Mouse (Mus musculus) erythroid progenitor cell, adult 5-6 weeks (primary cell): ENCODE measurements at regions not wholly inside any gene's neighbourhood (a gene's known extent, or its start where the extent isn't known, plus 50 kb on each side); places are given as distances from the start of the nearest gene placed in this dataset.

Experiments
- ATAC-seq: replicated peaks from 2 replicates; pipeline ENCODE4 v1.8.0; 2016; ENCODE audit warnings: moderate number of reproducible peaks, mild to moderate bottlenecking, moderate TSS enrichment, inconsistent platforms; ENCODE audit not compliant: poor library complexity, low FRiP score, severe bottlenecking

DNA sequence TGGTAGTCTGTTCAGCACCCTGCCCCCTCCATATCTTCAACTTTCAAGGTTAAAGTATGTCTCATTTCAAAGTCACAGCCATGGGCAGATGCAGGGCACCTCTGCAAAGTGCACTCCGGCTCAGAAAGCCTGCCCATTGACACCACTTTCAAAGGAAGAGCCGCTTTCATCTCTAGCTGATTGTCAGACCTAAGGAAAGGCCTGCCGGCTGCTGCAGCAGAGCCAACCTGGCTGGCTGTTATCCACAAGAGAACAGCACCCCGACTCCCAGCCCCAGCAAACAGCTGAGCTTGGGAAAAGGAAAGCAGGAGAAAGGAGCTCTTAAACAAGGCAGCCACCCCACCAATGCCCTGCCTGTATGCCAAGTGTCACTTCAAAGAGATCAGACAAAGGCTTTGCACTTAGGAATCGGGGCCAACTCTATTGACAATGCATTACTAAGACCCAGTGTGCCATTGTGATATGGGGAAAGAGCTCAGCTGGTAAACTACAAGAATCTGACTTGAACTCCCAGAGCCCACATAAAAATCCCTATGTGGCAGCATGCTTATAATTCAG lies 357.3 kb upstream of the Arid1b start:
- no peak for ATAC-seq

DNA sequence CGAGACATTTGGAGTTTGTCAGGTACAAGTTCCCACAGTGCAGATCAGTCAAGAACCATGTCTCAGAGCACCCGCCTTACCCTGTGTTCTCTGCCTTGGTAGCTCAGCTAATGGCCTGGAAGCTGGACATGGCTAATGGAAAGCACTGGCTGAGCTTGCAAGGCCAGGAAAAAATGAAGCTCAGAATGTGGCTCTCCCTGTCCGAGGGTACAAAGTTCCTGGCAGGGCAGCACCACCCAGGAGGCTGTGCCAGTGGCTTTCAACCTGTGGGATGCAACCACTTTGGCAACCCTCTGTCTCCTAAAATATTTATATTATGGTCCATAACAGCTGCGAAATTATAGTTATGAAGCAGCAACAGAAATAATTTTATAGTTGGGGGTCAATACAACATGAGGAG lies 354.6 kb upstream of the Arid1b start:
- no peak for ATAC-seq

DNA sequence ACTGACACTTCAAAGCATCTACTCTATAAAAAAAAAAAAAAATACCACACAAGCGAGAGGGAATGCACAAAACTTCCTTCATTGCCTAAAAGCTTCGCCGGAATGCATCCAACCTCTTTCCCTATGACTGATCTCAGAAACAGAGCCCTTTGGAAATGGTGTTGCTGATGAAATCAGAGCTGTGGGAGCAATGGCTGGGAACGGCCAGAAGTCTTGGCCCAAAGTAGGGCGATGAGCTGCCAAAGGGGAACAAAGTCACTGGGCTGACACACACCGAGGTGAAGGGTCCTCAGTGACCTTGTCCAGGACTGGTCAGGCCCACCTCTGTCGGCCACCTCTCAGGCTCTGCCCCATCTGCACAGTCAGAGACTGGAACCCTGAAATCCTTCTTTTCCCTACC lies 353.6 kb upstream of the Arid1b start:
- no peak for ATAC-seq

DNA sequence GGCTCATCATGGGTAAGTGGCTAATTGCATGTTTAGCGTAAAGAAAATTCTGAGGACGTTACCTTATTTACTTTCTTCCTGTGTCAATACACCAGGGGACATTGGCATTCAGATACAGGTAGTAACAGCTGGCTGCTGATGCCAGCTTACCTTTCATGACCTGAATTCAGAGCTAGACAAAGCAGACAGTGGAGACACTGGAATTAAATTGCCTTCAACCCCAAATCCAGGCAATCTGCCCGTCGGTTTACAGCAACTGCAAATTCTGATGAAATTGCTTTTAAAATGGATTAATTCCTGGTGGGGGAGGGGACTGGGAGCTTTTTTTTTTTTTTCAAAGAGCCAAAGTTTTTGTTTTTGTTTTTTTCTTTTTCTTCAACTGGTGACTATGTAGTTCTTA lies 353.0 kb upstream of the Arid1b start:
- ATAC-seq: no peak

DNA sequence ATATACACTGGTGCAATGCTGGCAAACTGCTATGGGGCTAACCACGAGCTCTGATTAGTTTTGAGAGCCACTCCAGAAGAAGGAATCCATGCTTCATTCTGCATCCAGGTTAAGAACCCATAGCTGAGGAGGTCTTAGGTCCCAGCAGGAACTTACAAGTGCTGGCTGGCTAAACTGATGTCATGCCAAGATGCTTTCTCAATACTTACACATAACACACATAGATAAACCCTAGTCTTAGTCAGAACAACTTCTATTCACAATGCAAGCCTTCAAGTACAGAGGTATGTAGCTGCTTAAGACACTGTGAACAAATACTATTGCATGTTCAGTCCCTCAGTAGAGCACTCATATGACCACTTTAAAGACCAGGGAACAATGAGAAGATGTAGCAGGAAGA lies 352.1 kb upstream of the Arid1b start:
- ATAC-seq: no peak

DNA sequence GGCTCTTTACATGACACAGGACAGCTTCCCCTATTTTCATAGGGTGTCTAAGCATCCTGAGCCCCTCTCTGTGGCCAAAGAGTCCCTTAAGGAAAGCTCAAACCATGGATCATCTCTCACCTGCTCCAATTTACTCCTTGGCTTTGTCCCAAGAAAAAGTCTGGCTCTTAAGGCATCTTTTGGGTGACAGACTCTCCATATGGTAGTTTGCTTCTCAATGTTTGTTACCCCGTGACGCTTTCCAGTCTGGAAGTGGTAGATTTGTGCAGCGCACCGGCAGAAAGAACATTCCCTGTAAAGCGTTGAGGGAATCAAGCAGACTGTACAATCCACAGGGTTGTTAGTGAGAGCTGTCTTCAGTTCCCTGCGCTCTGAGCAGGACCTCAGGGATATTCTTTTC lies 350.8 kb upstream of the Arid1b start:
- ATAC-seq: no peak

DNA sequence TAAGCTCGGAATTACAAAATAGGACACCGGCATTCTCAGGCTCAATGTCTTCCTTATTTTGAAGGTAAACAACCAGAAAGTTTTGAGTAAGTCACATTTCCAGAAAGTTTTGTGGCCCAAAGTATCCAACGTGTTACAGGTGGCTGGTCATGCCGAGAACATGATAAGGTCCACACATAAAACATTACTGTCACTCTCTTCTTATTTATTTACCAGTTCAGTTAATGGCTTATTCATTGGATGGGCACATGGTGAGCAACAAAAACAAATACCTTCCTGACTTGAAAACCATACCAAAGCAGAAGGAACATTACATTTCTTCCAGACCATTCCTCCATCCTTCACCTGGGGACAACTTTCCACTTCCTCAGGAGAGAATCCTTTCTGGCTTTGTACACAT lies 345.5 kb upstream of the Arid1b start:
- ATAC-seq: no peak

DNA sequence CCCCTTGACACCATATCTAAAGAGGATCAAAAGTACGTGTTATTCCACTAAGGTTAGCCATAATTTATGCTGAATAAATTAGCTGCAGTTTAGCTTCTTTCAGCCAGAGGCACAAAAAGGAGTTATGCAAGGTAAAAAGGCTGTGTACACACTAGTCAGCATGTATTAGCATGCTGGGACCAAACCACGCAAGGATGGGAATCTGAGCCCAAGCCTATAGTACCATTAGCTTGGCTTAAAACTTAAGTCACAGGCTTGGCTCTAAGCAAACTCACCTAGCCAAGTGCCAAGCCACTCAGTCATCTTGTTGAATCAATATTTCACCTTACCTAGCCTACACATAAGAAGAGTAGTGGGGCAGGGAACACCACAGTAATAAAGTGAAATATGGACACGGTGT lies 339.9 kb upstream of the Arid1b start:
- ATAC-seq: no peak

DNA sequence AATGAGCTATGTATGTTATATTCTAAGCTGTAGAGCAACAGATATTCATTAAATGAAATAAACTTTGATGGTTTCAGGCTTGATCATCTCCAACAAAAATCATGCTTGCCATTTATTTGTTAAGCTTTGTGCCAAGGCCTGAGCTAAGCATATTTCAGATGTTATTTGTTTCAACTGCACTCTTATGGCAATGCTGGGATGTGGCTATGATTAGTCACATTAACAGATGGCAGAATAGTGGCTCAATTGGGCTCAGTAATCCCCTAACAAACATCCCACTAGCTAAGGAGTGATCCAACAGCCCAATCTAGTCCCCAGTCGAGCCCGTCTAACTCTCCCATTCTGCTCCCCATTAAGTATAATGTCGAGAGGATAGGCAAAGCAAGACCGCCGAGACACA lies 332.1 kb upstream of the Arid1b start:
- no peak for ATAC-seq

DNA sequence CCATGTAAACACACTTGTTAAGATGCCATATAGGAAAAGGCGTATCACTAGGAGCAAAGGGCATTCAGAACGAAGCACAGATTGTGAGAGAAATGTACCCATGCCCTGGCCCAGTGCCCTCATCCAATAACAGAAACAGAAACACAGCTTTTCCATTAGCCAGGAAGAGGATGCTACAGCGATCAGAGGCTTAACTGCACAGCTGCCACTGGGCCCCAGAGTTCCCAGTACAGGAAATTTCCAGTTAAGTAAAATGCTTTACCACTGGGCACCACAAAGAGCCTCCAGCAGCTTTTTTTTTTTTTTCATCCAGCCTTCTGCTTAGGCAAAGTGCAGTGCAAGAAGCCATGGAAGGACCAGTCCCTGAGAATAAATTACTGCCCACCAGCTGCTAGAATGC lies 325.6 kb upstream of the Arid1b start:
- ATAC-seq: no peak

DNA sequence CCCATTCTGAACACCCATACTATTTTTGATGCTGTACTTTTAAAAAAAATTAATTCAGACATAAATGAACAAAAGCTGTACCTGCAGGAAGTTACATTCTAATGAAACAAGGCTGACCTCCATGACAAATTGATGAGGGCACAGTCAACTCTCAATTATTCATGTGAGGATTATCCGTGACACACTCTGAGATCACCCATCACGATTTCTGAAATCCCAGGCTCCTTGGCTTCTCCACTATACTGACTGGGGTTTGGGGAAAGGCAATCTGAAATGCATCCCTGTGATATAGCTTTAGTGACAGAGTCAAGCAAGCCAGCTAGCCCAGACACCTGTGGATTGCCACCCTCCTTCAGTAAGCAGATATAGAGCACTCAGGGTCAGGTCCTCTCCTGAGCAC lies 320.9 kb upstream of the Arid1b start:
- ATAC-seq: no peak

DNA sequence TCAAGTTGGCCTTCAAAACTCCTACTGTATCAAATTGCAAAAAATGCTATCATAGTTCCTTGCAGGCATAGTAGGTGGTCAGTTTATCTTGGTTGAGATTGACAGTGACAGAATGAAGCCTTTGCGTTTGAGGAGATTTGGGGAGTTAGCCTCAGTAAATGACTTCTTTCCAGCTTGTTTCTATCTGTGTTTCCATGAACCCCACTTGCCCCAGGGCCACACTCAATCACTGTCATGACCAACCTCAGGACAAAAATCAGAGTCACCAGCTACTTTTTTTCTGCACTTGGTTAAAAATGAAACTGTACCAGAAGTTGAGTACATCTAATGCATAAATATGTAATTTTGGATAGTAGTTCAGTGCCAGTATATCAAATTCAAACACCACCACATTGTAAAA lies 287.7 kb upstream of the Arid1b start:
- no peak for ATAC-seq

DNA sequence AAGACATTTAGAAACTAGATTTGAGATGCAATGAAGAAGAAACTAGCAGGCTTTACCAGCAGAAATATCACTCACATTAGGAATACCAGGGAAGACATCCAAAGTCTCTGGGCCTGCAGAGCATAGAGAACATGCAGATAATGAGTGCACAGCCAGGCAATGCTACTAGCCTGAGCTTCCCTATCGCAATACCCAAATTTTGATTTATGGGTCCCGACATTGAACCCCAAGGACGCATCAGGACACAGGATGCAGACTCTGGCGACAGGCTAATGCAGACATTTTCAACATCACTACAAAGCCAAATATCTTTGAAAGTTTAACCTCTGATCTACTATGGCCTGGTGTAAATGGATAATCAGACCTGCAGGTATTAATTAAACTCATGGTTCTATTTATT lies 273.1 kb upstream of the Arid1b start:
- no peak for ATAC-seq

DNA sequence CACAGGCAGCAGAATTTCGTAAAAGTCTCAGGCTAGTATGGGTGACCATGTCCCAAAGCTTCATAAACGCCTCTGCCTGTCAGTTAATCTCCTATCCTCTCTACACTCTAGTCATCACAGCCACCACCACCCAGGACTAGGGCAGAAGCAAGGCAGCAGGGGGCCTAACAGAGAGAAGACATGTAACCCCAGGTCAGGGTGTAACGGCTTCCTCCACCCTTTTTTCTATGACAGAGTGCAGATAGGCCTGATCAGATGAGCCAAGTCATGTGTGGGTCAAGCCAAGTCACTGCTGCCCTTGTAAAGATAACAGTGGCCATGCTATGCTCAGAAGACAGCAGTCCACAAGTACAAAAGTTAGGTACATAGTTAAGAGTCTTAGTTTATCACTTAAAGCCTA lies 270.1 kb upstream of the Arid1b start:
- no peak for ATAC-seq

DNA sequence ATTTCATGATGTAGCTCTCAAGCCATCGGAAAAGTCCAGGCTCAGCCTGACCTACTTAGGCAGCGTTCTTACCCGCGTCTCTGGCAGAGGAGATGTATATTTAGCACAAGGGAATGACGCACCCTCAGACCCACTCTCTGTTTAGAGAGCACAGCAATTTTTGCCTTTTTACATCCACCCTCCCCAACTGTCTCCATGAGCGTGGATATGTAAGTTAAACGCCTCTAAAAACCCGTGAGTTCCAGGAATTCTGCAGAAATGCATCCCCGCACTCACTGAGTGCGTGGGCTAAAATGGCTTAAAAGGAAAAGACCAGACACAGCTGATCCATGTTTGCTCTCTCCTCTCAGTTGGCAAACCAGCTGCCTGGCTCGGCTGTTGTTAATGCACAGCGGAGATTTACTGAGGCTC lies 267.8 kb upstream of the Arid1b start:
- ATAC-seq: no peak

DNA sequence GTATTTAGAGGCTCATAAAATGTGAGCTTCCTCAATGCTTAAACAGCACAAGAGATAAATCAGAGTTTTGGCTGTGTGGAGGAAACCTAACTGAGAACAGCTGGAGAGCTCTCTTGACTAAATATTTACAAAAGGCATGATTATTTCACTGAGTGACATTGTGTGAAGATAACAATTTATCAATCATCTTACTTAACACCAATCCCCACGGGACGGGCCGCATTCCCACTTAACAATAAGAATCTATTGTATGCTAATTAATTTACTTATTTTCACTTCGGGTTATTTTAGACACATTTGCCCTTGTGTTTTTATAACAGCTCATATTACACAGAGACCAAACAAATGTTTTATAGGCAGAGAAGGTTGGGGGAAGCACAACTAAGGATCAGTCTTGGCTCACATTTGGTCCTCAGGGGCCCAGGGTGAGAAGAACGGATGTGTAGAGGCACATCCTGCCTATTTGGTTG lies 259.7 kb upstream of the Arid1b start:
- ATAC-seq: no peak

DNA sequence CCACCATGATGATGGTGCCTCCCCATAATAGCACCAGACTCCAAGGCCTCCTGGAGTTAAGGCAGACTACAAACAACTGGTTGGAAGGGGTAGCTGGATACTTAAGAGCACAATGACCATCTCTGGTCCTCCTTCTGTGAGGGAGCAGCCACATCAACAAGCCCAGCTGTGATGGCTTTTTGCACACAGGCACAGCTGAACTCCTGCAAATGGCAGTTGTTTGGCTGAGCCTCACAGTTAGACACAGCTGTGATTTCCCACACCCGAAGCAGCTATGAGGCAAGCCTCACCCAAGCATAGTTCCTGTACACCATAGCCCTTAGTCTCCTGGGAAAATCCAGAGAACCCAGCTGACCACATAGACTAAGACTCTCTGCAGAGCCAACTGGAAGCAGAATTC lies 258.9 kb upstream of the Arid1b start:
- no peak for ATAC-seq

DNA sequence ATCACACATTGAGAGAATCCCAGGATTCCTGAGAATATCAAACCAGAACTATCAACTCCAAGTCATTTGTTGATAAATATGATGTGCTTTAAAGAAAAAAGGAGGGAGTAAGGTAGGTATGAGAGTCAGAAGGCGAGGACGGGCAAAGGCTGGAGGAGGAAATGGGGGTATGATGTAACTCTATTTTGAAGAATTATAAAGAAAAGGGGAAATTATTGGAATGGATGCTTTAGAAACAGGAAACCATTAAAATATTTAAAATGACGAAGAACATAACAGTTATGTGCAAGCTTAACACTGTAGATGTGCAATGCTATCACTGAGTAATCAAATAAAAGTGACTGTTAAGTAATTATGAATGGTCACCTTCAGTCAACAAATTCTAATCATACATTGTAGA lies 257.4 kb upstream of the Arid1b start:
- ATAC-seq: no peak

DNA sequence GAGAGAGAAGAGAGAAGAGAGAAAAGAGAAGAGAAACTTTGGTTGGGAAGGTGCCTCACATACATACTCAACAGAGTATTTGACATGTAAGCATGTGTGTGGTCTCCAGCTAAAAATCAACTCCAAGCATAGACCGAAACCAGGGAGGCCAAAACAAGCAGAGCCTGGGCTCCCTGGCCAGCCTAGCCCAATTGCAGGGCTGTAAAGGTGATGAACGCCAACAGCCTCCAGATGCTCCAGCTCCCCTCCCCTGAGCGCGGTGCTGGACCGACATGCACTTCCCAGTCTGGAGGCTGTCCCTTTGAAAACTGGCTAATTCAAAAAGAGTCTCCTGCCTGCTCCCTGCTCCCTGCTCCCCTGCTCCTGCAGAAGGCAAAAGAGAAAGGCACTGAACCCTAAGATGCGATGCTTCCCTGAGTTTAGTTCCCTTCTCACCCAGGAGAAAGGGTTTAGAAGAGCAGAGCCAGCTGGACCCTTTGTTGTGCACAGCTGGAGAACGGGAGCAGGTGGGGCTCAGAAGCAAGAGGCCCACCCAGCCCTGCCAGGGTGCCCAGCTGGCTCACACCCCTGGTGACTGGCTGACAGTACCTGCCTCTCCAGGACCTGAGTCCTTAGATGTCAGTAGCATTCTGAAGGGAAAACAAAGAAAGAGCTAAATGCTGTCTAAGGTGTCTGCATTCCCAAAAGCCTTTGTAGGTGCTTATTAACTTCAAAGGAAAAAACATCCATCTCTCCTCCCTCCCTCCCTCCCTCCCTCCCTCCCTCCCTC lies 255.2 kb upstream of the Arid1b start:
- ATAC-seq: no peak

DNA sequence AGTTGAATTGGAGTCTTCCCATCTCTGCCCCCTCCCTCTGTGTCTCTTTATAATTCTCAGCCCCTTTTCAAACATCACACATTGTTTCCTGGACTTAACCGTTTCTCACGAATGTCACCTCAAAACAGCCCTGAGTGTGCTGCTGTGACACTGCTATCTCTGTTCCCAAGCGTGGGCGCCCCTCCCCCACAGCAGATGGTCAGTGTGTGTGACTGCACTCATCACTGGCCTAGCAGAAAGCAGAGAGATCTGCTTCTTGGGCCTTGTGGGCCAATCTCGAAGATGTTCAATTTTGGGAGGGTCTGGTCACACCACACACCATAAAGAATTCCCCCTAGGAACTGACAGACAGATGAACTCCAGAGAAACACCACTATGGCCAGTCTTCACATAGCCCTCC lies 253.3 kb upstream of the Arid1b start:
- no peak for ATAC-seq

DNA sequence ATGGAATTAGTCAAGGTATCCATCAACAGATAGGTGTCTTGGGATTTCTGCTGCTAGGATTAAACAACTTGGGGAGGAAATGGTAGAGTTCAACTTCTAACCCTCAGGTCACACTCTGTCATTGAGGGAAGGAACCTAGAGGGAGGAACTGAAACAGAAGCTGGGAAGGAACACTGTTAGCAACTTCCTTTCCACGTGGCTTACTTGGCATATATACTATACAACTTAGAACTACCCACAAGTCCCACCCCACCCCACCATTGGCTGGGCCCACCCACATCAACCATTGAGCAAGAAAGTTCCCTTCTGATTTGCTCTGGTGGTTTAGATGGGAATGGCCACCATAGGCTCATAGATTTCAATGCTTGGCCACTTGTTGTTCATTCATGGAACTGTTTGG lies 251.8 kb upstream of the Arid1b start:
- ATAC-seq: no peak

DNA sequence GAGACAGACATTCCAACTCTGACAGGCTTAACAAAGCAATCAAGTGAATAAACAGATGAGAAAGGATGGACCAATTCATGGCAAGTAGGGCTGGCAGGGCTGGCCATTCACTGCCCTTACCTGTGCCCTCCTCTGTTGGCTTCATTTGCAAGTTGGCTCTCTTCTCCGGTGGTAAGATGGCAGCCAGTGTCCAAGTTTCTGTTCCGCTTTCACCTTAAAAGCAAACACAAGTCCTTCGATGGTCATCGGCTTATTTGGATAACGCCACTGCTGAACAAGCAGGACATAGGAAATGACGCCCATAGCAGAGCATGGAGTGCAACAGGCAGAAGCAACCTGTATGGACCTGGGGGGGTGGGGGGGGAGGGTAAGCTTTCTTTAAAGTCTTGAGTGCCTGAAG lies 231.2 kb upstream of the Arid1b start:
- no peak for ATAC-seq
